Mouse (Mus musculus): Measurements from ENCODE around the gene 2210407C18Rik. TPM values are rescaled to one million over a fixed set of nuclear protein-coding genes. Genes with fewer than 3 reads are reported as not detected.

2210407C18Rik gene
- polyA plus RNA-seq (2015; fragmentation: Nextera tagmentation; extraction: Ambion mirVana) = not detected in 2 replicates

DNA sequence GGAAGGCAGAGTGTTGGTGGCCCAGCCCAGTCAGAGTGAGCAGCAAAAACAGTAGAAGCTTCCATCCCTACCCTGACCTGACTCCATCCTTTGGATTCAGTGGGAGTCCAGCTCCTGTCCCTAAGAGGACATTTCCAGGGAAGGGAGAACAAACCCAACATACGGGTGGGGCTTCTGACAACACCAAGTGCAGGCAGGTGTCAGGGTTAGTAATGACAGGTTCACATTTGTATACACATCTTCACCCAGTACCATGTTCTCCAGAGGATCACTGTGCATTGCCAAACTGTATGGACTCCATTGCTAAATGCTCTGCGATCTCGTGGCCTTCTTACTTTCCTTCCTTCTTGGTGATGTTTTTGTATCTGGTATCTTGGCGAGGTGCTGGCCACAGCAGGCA lies at the start of gene 2210407C18Rik:
TSS of gene 2210407C18Rik (minus strand) at position 101 of the 400 bp plus-strand sequence.
- no peaks in the 10 kb centered on the region for H3K9me3 ChIP-seq
- no peak within 1 kb of the TSS for H3K27ac ChIP-seq
- 93% methylated on average over 4 of the region's 4 CpGs for WGBS
- H3K4me1 ChIP-seq = no peaks in the 10 kb centered on the region
- no peaks in the 10 kb centered on the region for H3K27me3 ChIP-seq
- H3K4me3 ChIP-seq = no peak within 1 kb of the TSS
- no peak within 1 kb of the TSS for H3K4me2 ChIP-seq (replicated peaks)
- H3K9ac ChIP-seq = no peak within 1 kb of the TSS
- ATAC-seq (ENCODE audit: low FRiP score, low read depth) = no peak
- no peaks in the 10 kb centered on the region for H3K36me3 ChIP-seq

- Histone ChIP-seq H3K4me3 (no peak within 1 kb of the TSS), H3K27ac (no peak within 1 kb of the TSS), H3K4me2 (replicated peaks) (no peak within 1 kb of the TSS), H3K36me3 (no peaks in the 10 kb centered on the region), H3K4me1 (0 out of 2 replicates have a peak, but pooled peaks cover 4% of the 10 kb centered on the region), H3K27me3 (no peaks in the 10 kb centered on the region), H3K9ac (no peak within 1 kb of the TSS), H3K9me3 (no peaks in the 10 kb centered on the region)
- ATAC-seq (ENCODE audit: low FRiP score, low read depth) = no peak
- 77% methylated on average over 4 of the region's 4 CpGs for WGBS
These were observed 42.7 kb upstream of the 2210407C18Rik start, which contains the start of gene Olfr322 for GRCm38 (mm10) chr11:58658596-58658995. TSS of gene Olfr322 (plus strand) at chr11:58658782.

- Histone ChIP-seq H3K9ac (no peak overlapping the region), H3K9me3 (no peaks in the 10 kb centered on the region), H3K4me2 (replicated peaks) (no peak overlapping the region), H3K4me1 (0 out of 2 replicates have a peak, but pooled peaks cover 4% of the 10 kb centered on the region), H3K27ac (no peak overlapping the region), H3K4me3 (no peak overlapping the region), H3K27me3 (no peaks in the 10 kb centered on the region), H3K36me3 (no peaks in the 10 kb centered on the region)
- 86% methylated on average over 3 of the region's 3 CpGs for WGBS
- ATAC-seq (ENCODE audit: low FRiP score, low read depth) = no peak
These were observed 39.3 kb upstream of the 2210407C18Rik start for GRCm38 (mm10) chr11:58655151-58655550.

DNA sequence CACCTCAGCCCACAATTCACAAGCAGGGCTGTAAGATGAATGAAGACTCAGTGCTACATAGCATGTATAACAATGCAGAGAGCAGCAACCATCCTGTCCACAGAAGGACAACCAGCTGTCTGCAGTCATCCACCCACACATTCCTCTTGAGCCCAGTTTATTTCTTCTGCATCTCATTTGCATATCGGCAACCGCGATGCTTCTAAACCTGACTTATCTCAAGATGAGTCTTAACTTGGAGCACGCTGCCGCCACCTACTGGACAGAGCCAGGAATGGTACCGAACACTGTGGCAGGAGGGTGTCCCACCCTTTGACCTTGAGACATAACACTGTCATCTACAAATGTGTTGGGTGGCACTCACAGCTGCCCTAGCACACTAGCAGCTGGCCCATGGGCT lies 27.5 kb upstream of the 2210407C18Rik start:
- H3K4me2 ChIP-seq (replicated peaks) = no peak overlapping the region
- WGBS = 39% methylated on average over 6 of the region's 6 CpGs
- peaks cover 7% of the 10 kb centered on the region; the same call in 1 of the 2 replicates for H3K4me1 ChIP-seq
- no peaks in the 10 kb centered on the region for H3K36me3 ChIP-seq
- H3K27me3 ChIP-seq = peaks cover 36% of the 10 kb centered on the region
- no peak overlapping the region for H3K27ac ChIP-seq
- H3K9me3 ChIP-seq = no peaks in the 10 kb centered on the region
- H3K4me3 ChIP-seq = no peak overlapping the region
- H3K9ac ChIP-seq = no peak overlapping the region
- no peak for ATAC-seq (ENCODE audit: low FRiP score, low read depth)

- Histone ChIP-seq H3K4me1 (peaks cover 7% of the 10 kb centered on the region; the same call in 1 of the 2 replicates), H3K4me2 (replicated peaks) (no peak overlapping the region), H3K9me3 (no peaks in the 10 kb centered on the region), H3K27me3 (peaks cover 51% of the 10 kb centered on the region), H3K4me3 (no peak overlapping the region), H3K36me3 (no peaks in the 10 kb centered on the region), H3K27ac (no peak overlapping the region), H3K9ac (no peak overlapping the region)
- WGBS = 80% methylated on average over 13 of the region's 13 CpGs
- no peak for ATAC-seq (ENCODE audit: low FRiP score, low read depth)
These were observed 25.9 kb upstream of the 2210407C18Rik start for GRCm38 (mm10) chr11:58641638-58642358.

DNA sequence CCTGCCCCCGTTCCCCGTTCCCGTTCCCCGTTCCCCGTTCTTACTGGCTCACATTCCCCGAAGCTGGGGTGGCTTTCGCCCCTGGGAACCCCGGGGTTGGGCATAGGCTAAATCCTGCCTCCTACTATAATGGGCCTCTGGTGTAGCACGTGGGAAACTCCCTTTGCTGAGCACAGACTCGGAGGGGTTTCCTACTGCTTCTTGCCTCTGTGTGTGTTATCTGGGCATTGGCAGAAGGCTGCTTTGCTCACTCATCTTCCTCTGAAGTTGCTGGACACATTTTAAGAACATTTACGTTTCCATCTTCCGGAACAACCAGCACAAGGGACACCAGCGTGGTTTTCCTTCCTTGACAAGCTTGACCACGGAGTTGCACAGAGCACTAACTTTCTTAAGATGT lies 25.2 kb upstream of the 2210407C18Rik start:
- Histone ChIP-seq H3K36me3 (no peaks in the 10 kb centered on the region), H3K27ac (no peak overlapping the region), H3K4me1 (peaks cover 7% of the 10 kb centered on the region; the same call in 1 of the 2 replicates), H3K4me3 (peak overlapping the region; percentile 41), H3K27me3 (peaks cover 53% of the 10 kb centered on the region), H3K9me3 (no peaks in the 10 kb centered on the region), H3K9ac (peak overlapping the region; percentile 61; the same call in 1 of the 2 replicates), H3K4me2 (replicated peaks) (peak overlapping the region; percentile 74)
- ATAC-seq (ENCODE audit: low FRiP score, low read depth) = no peak
- 26% methylated on average over 14 of the region's 14 CpGs for WGBS

DNA sequence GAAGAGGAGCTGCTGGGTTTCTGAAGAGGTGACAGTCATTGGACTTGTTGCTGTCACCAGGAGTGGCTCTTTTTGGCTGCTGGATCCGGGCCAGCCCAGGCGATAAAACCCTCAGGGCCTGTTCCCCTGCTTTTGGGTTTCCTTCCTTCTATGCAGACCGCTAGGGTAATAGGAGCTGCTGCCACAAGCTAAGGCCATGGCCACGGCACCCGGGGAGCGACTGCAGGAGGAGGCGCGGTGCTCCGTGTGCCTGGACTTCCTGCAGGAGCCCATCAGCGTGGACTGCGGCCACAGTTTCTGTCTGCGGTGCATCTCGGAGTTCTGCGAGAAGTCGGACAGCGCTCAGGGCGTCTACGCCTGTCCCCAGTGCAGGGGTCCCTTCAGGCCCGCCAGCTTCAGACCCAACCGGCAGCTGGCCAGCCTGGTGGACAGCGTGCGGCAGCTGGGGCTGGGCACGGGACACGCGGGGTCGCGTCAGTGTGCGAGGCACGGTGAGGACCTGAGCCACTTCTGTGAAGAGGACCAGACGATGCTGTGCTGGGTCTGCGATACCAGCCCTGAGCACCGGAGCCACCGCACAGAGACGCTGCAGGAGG lies 24.5 kb upstream of the 2210407C18Rik start, which contains the start of gene Trim58:
TSS of gene Trim58 (plus strand) at position 194 of the 596 bp plus-strand sequence.
- Histone ChIP-seq H3K27me3 (peaks cover 53% of the 10 kb centered on the region), H3K36me3 (no peaks in the 10 kb centered on the region), H3K9ac (peak within 1 kb of the TSS; percentile 61), H3K4me2 (replicated peaks) (peak within 1 kb of the TSS; percentile 74), H3K4me3 (peak within 1 kb of the TSS; percentile 41), H3K9me3 (no peaks in the 10 kb centered on the region), H3K27ac (no peak within 1 kb of the TSS; the same call in 1 of the 2 replicates), H3K4me1 (peaks cover 7% of the 10 kb centered on the region; the same call in 1 of the 2 replicates)
- WGBS = 3% methylated on average over 34 of the region's 34 CpGs
- ATAC-seq (ENCODE audit: low FRiP score, low read depth) = 0 out of 2 replicates have a peak, but pooled peaks have one; percentile 32

- Histone ChIP-seq H3K27ac (no peak overlapping the region), H3K36me3 (no peaks in the 10 kb centered on the region), H3K9ac (no peak overlapping the region), H3K4me1 (peaks cover 7% of the 10 kb centered on the region; the same call in 1 of the 2 replicates), H3K9me3 (no peaks in the 10 kb centered on the region), H3K4me3 (no peak overlapping the region), H3K27me3 (peaks cover 53% of the 10 kb centered on the region), H3K4me2 (replicated peaks) (no peak overlapping the region)
- no peak for ATAC-seq (ENCODE audit: low FRiP score, low read depth)
- 28% methylated on average over 7 of the region's 7 CpGs for WGBS
These were observed 22.4 kb upstream of the 2210407C18Rik start for GRCm38 (mm10) chr11:58638176-58638701.

DNA sequence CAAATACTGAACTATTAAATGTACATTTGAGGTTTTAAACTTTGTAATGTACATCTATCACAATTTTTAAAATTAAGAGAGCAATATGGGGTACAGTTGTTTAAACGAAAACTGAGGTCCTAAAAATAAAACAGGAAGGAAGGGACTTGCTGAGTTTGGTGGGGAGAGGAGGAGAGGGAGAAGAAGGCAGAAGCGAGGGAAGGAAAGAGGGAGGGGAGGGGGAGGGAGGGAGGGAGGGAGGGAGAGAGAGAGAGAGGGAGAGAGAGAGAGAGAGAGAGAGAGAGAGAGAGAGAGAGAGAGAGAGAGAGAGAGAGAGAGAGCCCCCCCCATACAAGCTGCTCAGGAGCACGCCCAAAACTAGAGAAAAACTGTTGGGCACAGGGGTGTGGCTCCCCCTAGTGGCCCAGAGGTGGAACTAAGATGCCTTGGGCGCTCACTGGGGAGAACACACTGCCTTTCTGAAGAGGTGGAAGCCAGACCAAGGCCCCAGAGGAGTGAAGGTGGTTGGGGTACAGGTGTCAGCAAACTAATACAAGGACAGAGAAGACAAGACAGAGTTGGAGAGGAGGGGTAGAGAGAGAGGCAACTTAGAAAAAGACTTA lies 20.6 kb upstream of the 2210407C18Rik start:
- no peaks in the 10 kb centered on the region for H3K9me3 ChIP-seq
- 22% methylated on average over 4 of the region's 4 CpGs for WGBS
- ATAC-seq (ENCODE audit: low FRiP score, low read depth) = no peak
- H3K27me3 ChIP-seq = peaks cover 45% of the 10 kb centered on the region
- no peak overlapping the region for H3K4me2 ChIP-seq (replicated peaks)
- no peak overlapping the region for H3K4me3 ChIP-seq
- H3K36me3 ChIP-seq = no peaks in the 10 kb centered on the region
- H3K9ac ChIP-seq = no peak overlapping the region
- no peak overlapping the region for H3K27ac ChIP-seq
- H3K4me1 ChIP-seq = peaks cover 7% of the 10 kb centered on the region; the same call in 1 of the 2 replicates

GRCm38 (mm10) chr11:58634878-58635277 lies 19.0 kb upstream of the 2210407C18Rik start:
- no peak overlapping the region for H3K4me2 ChIP-seq (replicated peaks)
- H3K27me3 ChIP-seq = peaks cover 29% of the 10 kb centered on the region
- ATAC-seq (ENCODE audit: low FRiP score, low read depth) = no peak
- H3K27ac ChIP-seq = no peak overlapping the region
- no peaks in the 10 kb centered on the region for H3K36me3 ChIP-seq
- no peak overlapping the region for H3K4me3 ChIP-seq
- no peaks in the 10 kb centered on the region for H3K4me1 ChIP-seq
- WGBS = 59% methylated on average over 4 of the region's 4 CpGs
- no peak overlapping the region for H3K9ac ChIP-seq
- no peaks in the 10 kb centered on the region for H3K9me3 ChIP-seq

GRCm38 (mm10) chr11:58630401-58630800 lies 14.5 kb upstream of the 2210407C18Rik start, which contains the start of gene Olfr323:
TSS of gene Olfr323 (minus strand) at chr11:58630501.
- H3K4me1 ChIP-seq = no peaks in the 10 kb centered on the region
- no peak within 1 kb of the TSS for H3K4me2 ChIP-seq (replicated peaks)
- H3K9ac ChIP-seq = no peak within 1 kb of the TSS
- no peak within 1 kb of the TSS for H3K4me3 ChIP-seq
- H3K27ac ChIP-seq = no peak within 1 kb of the TSS
- no peak for ATAC-seq (ENCODE audit: low FRiP score, low read depth)
- no peaks in the 10 kb centered on the region for H3K9me3 ChIP-seq
- no peaks in the 10 kb centered on the region for H3K27me3 ChIP-seq
- no peaks in the 10 kb centered on the region for H3K36me3 ChIP-seq
- 80% methylated on average over 5 of the region's 5 CpGs for WGBS

DNA sequence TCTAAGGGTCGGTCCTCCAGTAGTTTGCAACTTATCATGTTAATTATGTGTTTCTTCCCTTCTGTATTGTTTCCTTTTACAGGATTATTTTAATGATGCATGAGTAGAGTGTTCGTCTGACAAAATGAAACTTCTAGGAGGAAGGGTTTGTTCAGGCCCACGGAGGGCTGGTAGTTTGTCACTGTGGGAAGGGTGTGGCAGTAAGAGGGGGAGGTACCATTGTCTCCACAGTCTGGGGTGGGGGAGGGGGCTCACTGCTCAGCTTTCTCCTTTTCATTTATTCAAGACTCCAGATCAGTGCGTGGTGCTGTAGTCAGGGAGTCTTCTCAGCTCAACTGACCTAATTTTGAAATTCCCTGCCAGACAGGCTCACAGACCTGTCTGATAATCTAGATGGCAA lies 10.3 kb upstream of the 2210407C18Rik start:
- Histone ChIP-seq H3K27ac (no peak overlapping the region), H3K27me3 (no peaks in the 10 kb centered on the region), H3K9me3 (no peaks in the 10 kb centered on the region), H3K4me1 (no peaks in the 10 kb centered on the region), H3K36me3 (no peaks in the 10 kb centered on the region), H3K4me2 (replicated peaks) (no peak overlapping the region), H3K9ac (no peak overlapping the region), H3K4me3 (no peak overlapping the region)
- 73% methylated on average over 4 of the region's 4 CpGs for WGBS
- ATAC-seq (ENCODE audit: low FRiP score, low read depth) = no peak

Measured in limb, embryonic 13.5 days (tissue).